In genomic region chr5:64149184-64150127, GRCm38 (mm10) we compare ENCODE assay signal across 8 mouse cellular contexts. TPM values are rescaled to one million over a fixed set of nuclear protein-coding genes. Genes with fewer than 3 reads are reported as not detected.
DNase-seq lines count a peak whose midpoint lies in the region.

No protein-coding gene starts in this region.

- H3K36me3 ChIP-seq in embryonic facial prominence, embryonic 10.5 days (replicated peaks), result no peaks in the 10 kb centered on the region

- peaks cover 12% of the 10 kb centered on the region for H3K27me3 ChIP-seq in embryonic facial prominence, embryonic 10.5 days (replicated peaks; ENCODE audit: low read depth, poor library complexity, severe bottlenecking)

- no peak overlapping the region; the same call in 1 of the 2 replicates for H3K27ac ChIP-seq in embryonic facial prominence, embryonic 10.5 days (replicated peaks)

- WGBS in embryonic facial prominence, embryonic 10.5 days, result 29% methylated on average over 17 of the region's 17 CpGs

- H3K4me3 ChIP-seq in embryonic facial prominence, embryonic 10.5 days, result peak overlapping the region; percentile 25; the same call in 1 of the 2 replicates

- H3K9me3 ChIP-seq in embryonic facial prominence, embryonic 10.5 days, result no peaks in the 10 kb centered on the region

- H3K4me1 ChIP-seq in embryonic facial prominence, embryonic 10.5 days, result peaks cover 20% of the 10 kb centered on the region

- intact Hi-C loops in left cerebral cortex, postnatal 14 days (cut with DNase I), result no loop called here

- peak; percentile 6 for DNase-seq in spleen, adult 12 weeks (ENCODE audit: low spot score)
- DNase-seq in spleen, postnatal 10 days (ENCODE audit: low spot score in 2 of 2), result no peak
- DNase-seq in embryonic facial prominence, embryonic 10.5 days (ENCODE audit: low spot score), result no peak
- peak; percentile 88 for DNase-seq in liver
- peak; percentile 55 for DNase-seq in thymus, postnatal 14 days
- no peak for DNase-seq in cerebellum, adult 9-11 months
- DNase-seq in left cerebral cortex, postnatal 14 days (ENCODE audit: low spot score in 2 of 2), result no peak
- no peak for DNase-seq in kidney, postnatal 25 days

RNA-seq across cellular contexts. Expression of gene Tbc1d1, which starts 6.6 kb away (rescaled TPM):
- polyA plus RNA-seq in embryonic facial prominence, embryonic 10.5 days (2016; fragmentation: Nextera tagmentation; extraction: Ambion mirVana), result 32.9 TPM in 2 replicates
- total RNA-seq in left cerebral cortex, postnatal 14 days (2021), result 10 to 100 TPM; 17.0 to 18.4 TPM

RNA-seq across cellular contexts. Expression of gene Pgm2, which starts 56.7 kb away (rescaled TPM):
- 26.3 and 27.0 TPM in 2 replicates for polyA plus RNA-seq in embryonic facial prominence, embryonic 10.5 days (2016; fragmentation: Nextera tagmentation; extraction: Ambion mirVana)
- 10 to 100 TPM; 10.9 to 11.3 TPM for total RNA-seq in left cerebral cortex, postnatal 14 days (2021)

Comparison
In these comparisons a context has a peak if more than half of its experiments do, and no peak if none do; other contexts are left out.
1. DNase-seq: peak in spleen, adult 12 weeks (single experiment), liver (single experiment) and thymus, postnatal 14 days (single experiment); none in spleen, postnatal 10 days (0 of 2), embryonic facial prominence, embryonic 10.5 days (single experiment), cerebellum, adult 9-11 months (single experiment), left cerebral cortex, postnatal 14 days (0 of 2) and kidney, postnatal 25 days (0 of 2).